Comparison of ENCODE assay signal across 17 mouse cellular contexts in the genomic region with DNA sequence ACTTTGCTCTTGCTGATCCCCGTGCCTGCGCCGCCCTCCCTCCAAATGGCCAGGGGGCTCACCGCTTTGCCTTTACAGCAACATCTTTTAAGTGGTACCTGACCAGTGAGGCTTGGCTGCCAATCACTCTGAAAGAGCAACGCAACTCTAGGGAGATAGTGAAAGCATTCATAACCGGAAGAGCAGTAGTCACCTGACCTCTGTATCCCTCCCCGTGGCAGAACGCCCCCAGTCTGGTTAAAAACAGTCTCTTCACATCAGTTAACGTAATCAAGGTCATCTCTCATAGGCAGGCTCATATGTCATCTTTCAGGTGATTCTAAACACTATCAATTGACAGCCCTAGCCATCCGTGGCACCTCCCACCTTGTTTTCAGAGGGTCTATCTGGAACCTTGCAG. TPM values are rescaled to one million over a fixed set of nuclear protein-coding genes. Genes with fewer than 3 reads are reported as not detected.
DNase-seq lines count a peak whose midpoint lies in the region; ATAC-seq and TF ChIP-seq lines count a peak whose summit lies in the region.
"Had no signal": no experiment of that assay in that cellular context is flagged by ENCODE, and none has a peak within 500 bp of the region (broad histone marks: within the 10 kb centered on the region; RNA-seq: fewer than 3 reads in every experiment).

No protein-coding gene starts in this region.

- peaks cover 6% of the 10 kb centered on the region; the same call in 1 of the 2 replicates for H3K4me1 ChIP-seq in heart, embryonic 15.5 days (replicated peaks)
- 0 out of 2 replicates have a peak, but pooled peaks cover 2% of the 10 kb centered on the region for H3K4me1 ChIP-seq in testis, adult 2 months (ENCODE audit: control insufficient read depth, insufficient read depth, low read length)
- no peaks in the 10 kb centered on the region for H3K4me1 ChIP-seq in liver, embryonic 13.5 days (replicated peaks)
- H3K4me1 ChIP-seq in forebrain, embryonic 15.5 days: peaks cover 11% of the 10 kb centered on the region
- H3K4me1 ChIP-seq in forebrain, embryonic 16.5 days (replicated peaks; ENCODE audit: control insufficient read depth, insufficient read depth, low read length): peaks cover 6% of the 10 kb centered on the region
- H3K4me1 ChIP-seq: megakaryocyte, embryonic 14.5 days had no signal

- ATAC-seq in heart, embryonic 15.5 days (replicated peaks; ENCODE audit: insufficient number of reproducible peaks, insufficient read depth, low FRiP score, low read depth): no peak
- ATAC-seq in liver, embryonic 13.5 days (ENCODE audit: low read depth): no peak
- no peak for ATAC-seq in forebrain, embryonic 15.5 days (replicated peaks)
- no peak for ATAC-seq in forebrain, embryonic 16.5 days

- H3K4me3 ChIP-seq in heart, embryonic 15.5 days: no peak overlapping the region
- peak overlapping the region; percentile 52 for H3K4me3 ChIP-seq in testis, adult 2 months (ENCODE audit: control insufficient read depth, low read depth, low read length)
- no peak overlapping the region for H3K4me3 ChIP-seq in liver, embryonic 13.5 days (replicated peaks)
- no peak overlapping the region for H3K4me3 ChIP-seq in forebrain, embryonic 15.5 days
- no peak overlapping the region for H3K4me3 ChIP-seq in forebrain, embryonic 16.5 days (replicated peaks; ENCODE audit: low read length)
- H3K4me3 ChIP-seq: forebrain, embryonic 10.5 days; heart, adult 2 months; hindbrain, embryonic 10.5 days; layer of hippocampus, adult 2 months; megakaryocyte, embryonic 14.5 days; stomach, embryonic 15.5 days had no signal

- H3K9me3 ChIP-seq in heart, embryonic 15.5 days (replicated peaks): peaks cover 4% of the 10 kb centered on the region; the same call in 1 of the 2 replicates
- no peaks in the 10 kb centered on the region for H3K9me3 ChIP-seq in liver, embryonic 13.5 days (replicated peaks)
- 0 out of 2 replicates have a peak, but pooled peaks cover 5% of the 10 kb centered on the region for H3K9me3 ChIP-seq in forebrain, embryonic 15.5 days
- peaks cover 3% of the 10 kb centered on the region; the same call in 1 of the 2 replicates for H3K9me3 ChIP-seq in forebrain, embryonic 16.5 days (ENCODE audit: control insufficient read depth, low read length)
- H3K9me3 ChIP-seq: megakaryocyte, embryonic 14.5 days; stomach, embryonic 15.5 days had no signal

- intact Hi-C loops in heart, postnatal 25 days (cut with DNase I): loop anchor here (5.0 kb wide), 1 partner anchor 565 kb away; no protein-coding TSS in a partner anchor

- H3K27me3 ChIP-seq in heart, embryonic 15.5 days: peaks cover 21% of the 10 kb centered on the region
- no peaks in the 10 kb centered on the region for H3K27me3 ChIP-seq in testis, adult 2 months (ENCODE audit: control insufficient read depth, insufficient read depth, low read length)
- peaks cover 25% of the 10 kb centered on the region for H3K27me3 ChIP-seq in liver, embryonic 13.5 days
- H3K27me3 ChIP-seq in forebrain, embryonic 15.5 days: no peaks in the 10 kb centered on the region
- no peaks in the 10 kb centered on the region for H3K27me3 ChIP-seq in forebrain, embryonic 16.5 days (replicated peaks; ENCODE audit: control insufficient read depth, insufficient read depth, low read length)

- DNase-seq in heart, postnatal 25 days (ENCODE audit: low spot score): no peak
- no peak for DNase-seq in testis, postnatal 14 days (ENCODE audit: low spot score)
- no peak for DNase-seq in liver, embryonic 13.5 days
- DNase-seq: cerebellum, adult 11 months; cerebellum, postnatal 25 days; layer of hippocampus, postnatal 36 days had no signal

- H3K27ac ChIP-seq in heart, embryonic 15.5 days: no peak overlapping the region
- H3K27ac ChIP-seq in testis, adult 2 months (ENCODE audit: control insufficient read depth, insufficient read depth, low read depth, low read length): no peak overlapping the region
- H3K27ac ChIP-seq in liver, embryonic 13.5 days: no peak overlapping the region
- H3K27ac ChIP-seq in forebrain, embryonic 15.5 days (replicated peaks): no peak overlapping the region
- H3K27ac ChIP-seq in forebrain, embryonic 16.5 days (ENCODE audit: low read length): no peak overlapping the region
- H3K27ac ChIP-seq: forebrain, embryonic 10.5 days; heart, adult 2 months; hindbrain, embryonic 10.5 days; layer of hippocampus, adult 2 months; stomach, embryonic 15.5 days had no signal

- no peak overlapping the region for H3K9ac ChIP-seq in heart, embryonic 15.5 days
- H3K9ac ChIP-seq in liver, embryonic 13.5 days: no peak overlapping the region
- no peak overlapping the region for H3K9ac ChIP-seq in forebrain, embryonic 15.5 days (replicated peaks)
- no peak overlapping the region for H3K9ac ChIP-seq in forebrain, embryonic 16.5 days (replicated peaks; ENCODE audit: low read depth, low read length)
- H3K9ac ChIP-seq: stomach, embryonic 15.5 days had no signal

- 68% methylated on average over 10 of the region's 10 CpGs for WGBS in heart, embryonic 15.5 days
- 58% methylated on average over 10 of the region's 10 CpGs for WGBS in liver, embryonic 13.5 days (ENCODE audit: insufficient replicate concordance)
- WGBS in forebrain, embryonic 15.5 days: 84% methylated on average over 10 of the region's 10 CpGs
- 82% methylated on average over 10 of the region's 10 CpGs for WGBS in forebrain, embryonic 16.5 days

- TF ChIP-seq POLR2A in testis, adult 2 months (IDR thresholded peaks at IDR 0.05; ENCODE audit: control insufficient read depth, low read depth, low read length): no peak

- no peaks in the 10 kb centered on the region for H3K36me3 ChIP-seq in heart, embryonic 15.5 days
- H3K36me3 ChIP-seq in testis, adult 2 months (ENCODE audit: control insufficient read depth, insufficient read depth, low read length): no peaks in the 10 kb centered on the region
- H3K36me3 ChIP-seq in liver, embryonic 13.5 days: no peaks in the 10 kb centered on the region
- H3K36me3 ChIP-seq in forebrain, embryonic 15.5 days: no peaks in the 10 kb centered on the region
- no peaks in the 10 kb centered on the region for H3K36me3 ChIP-seq in forebrain, embryonic 16.5 days (ENCODE audit: control insufficient read depth, insufficient read depth)
- H3K36me3 ChIP-seq: forebrain, embryonic 10.5 days; hindbrain, embryonic 10.5 days; stomach, embryonic 15.5 days had no signal

- H3K4me2 ChIP-seq in heart, embryonic 15.5 days: peak overlapping the region; percentile 21; the same call in 1 of the 2 replicates
- peak overlapping the region; percentile 35 for H3K4me2 ChIP-seq in liver, embryonic 13.5 days
- H3K4me2 ChIP-seq in forebrain, embryonic 15.5 days (replicated peaks): no peak overlapping the region
- H3K4me2 ChIP-seq in forebrain, embryonic 16.5 days (ENCODE audit: low read length): no peak overlapping the region
- H3K4me2 ChIP-seq: stomach, embryonic 15.5 days had no signal

- no peak for TF ChIP-seq CTCF in testis, adult 2 months (IDR thresholded peaks at IDR 0.05; ENCODE audit: control insufficient read depth, insufficient read depth, insufficient replicate concordance, low read depth, low read length)

RNA-seq across cellular contexts. Expression of a gene that starts 5.8 kb away (rescaled TPM):
- 1.4 and 2.0 TPM in 2 replicates for polyA plus RNA-seq in heart, embryonic 15.5 days (2015; fragmentation: Nextera tagmentation; extraction: Ambion mirVana)
- total RNA-seq in heart, postnatal 25 days (2021): 1 to 10 TPM; 1.2 to 2.0 TPM
- 7.8 and 8.7 TPM in 2 replicates for polyA plus RNA-seq in testis, adult 2 months (2012; rRNA removed)
- polyA plus RNA-seq in liver, embryonic 13.5 days (2015; fragmentation: Nextera tagmentation; extraction: Ambion mirVana): 0.28 and 0.39 TPM in 2 replicates
- polyA plus RNA-seq in forebrain, embryonic 15.5 days (2015; fragmentation: Nextera tagmentation; extraction: Ambion mirVana): 2.2 and 2.3 TPM in 2 replicates
- polyA plus RNA-seq in forebrain, embryonic 16.5 days (2015; fragmentation: Nextera tagmentation; extraction: Ambion mirVana): 2.1 and 2.2 TPM in 2 replicates
- total RNA-seq: MEL had no signal

Comparison
In these comparisons a context has a peak if more than half of its experiments do, and no peak if none do; other contexts are left out.
1. H3K4me2 ChIP-seq: peak in heart, embryonic 15.5 days (single experiment) and liver, embryonic 13.5 days (single experiment); none in forebrain, embryonic 15.5 days (single experiment) and forebrain, embryonic 16.5 days (single experiment).